Mouse (Mus musculus) spleen, adult 2 months (tissue): ENCODE measurements around the gene Calm3. TPM values are rescaled to one million over a fixed set of nuclear protein-coding genes. Genes with fewer than 3 reads are reported as not detected.
A peak's percentile ranks its signal among the peaks of the same experiment; 100 is the strongest.
"Not testable (repeated sequence)": the region's sequence is repeated elsewhere in the genome, so short reads cannot be mapped to it uniquely, and the experiment has no call there.

Experiments used
- DNase-seq, 2 experiments: peaks; one replicate each; pipeline versions ENCODE4 v3.0.0 to v3.0.0-alpha.2; 2012 to 2021; ENCODE audit warnings: low spot score in 2 of 2, low read depth in 1 of 2
- H3K27ac ChIP-seq: fragments of 200-500 bp; 2 replicates; pipeline ENCODE4 v1.5.1; 2012; ENCODE audit warnings: low read length, inconsistent platforms; ENCODE audit not compliant: insufficient read depth
- H3K27me3 ChIP-seq: fragments of 200-500 bp; 2 replicates; pipeline ENCODE4 v1.6.1; 2012; ENCODE audit warnings: mild to moderate bottlenecking, moderate library complexity, low read length, inconsistent platforms; ENCODE audit not compliant: control insufficient read depth, insufficient read depth
- H3K36me3 ChIP-seq: fragments of 200-500 bp; 2 replicates; pipeline ENCODE4 v1.6.1; 2012; ENCODE audit warnings: mild to moderate bottlenecking, low read length, inconsistent platforms; ENCODE audit not compliant: control insufficient read depth, insufficient read depth
- H3K4me1 ChIP-seq: fragments of 200-500 bp; 2 replicates; pipeline ENCODE4 v1.6.1; 2011; ENCODE audit warnings: inconsistent platforms; ENCODE audit not compliant: control insufficient read depth, insufficient read depth, insufficient read length
- H3K4me3 ChIP-seq: fragments of 200-500 bp; 2 replicates; pipeline ENCODE4 v1.5.1; 2011; ENCODE audit warnings: mild to moderate bottlenecking, inconsistent platforms; ENCODE audit not compliant: insufficient read depth, insufficient read length; ENCODE audit errors: extremely low read depth
- CTCF ChIP-seq: fragments of 200-500 bp; IDR thresholded peaks from 2 replicates; pipeline ENCODE4 v1.5.1; 2011; ENCODE audit warnings: mild to moderate bottlenecking, inconsistent platforms; ENCODE audit not compliant: insufficient read depth, insufficient read length, insufficient replicate concordance; ENCODE audit errors: extremely low read depth
- POLR2A ChIP-seq: fragments of 200-500 bp; IDR thresholded peaks from 2 replicates; pipeline ENCODE4 v1.6.1; 2011; ENCODE audit warnings: low read depth, low read length, inconsistent platforms
- WGBS: fragments of 180-500 bp; shearing (Covaris S2); methylation state at CpG from one replicate; pipeline ENCODE4 v1.1.7; 2018; 5-methylcytosine and 5-hydroxymethylcytosine counted together
- polyA plus RNA-seq: library from polyadenylated mRNA; depleted of rRNA; stranded (reverse); fragments of >200 nt; gene quantifications from 2 replicates; pipeline ENCODE4 v1.2.3, GENCODE M21; 2012

The Calm3 gene
- polyA plus RNA-seq, 1 experiment = 166 TPM

DNA sequence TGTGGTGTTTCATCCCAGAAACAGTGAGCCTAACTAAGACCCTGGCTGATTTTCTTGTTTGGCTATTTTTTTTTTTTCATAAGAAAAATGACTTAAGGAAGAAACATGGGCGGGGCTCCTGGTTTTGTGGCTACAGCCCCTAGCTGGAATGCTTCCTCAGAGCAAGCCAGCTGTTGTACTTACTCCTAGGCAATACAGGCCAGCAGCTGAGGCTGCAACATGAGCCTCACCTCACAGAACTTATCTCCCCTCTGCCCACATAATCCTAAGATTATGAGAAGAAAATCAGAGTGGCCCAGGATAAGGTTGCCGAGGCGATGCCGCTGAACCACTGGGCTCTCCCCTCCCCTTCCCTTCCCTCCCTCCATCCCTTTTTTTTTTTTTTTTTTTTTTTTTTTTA lies 31.8 kb upstream of the Calm3 start:
- H3K4me1 ChIP-seq = no peaks in the 10 kb centered on the region
- H3K27ac ChIP-seq = no peak overlapping the region
- no peak for TF ChIP-seq POLR2A
- no peak for DNase-seq
- 69% methylated on average over 4 of the region's 4 CpGs for WGBS
- no peak overlapping the region for H3K4me3 ChIP-seq
- no peaks in the 10 kb centered on the region for H3K36me3 ChIP-seq
- no peaks in the 10 kb centered on the region for H3K27me3 ChIP-seq

DNA sequence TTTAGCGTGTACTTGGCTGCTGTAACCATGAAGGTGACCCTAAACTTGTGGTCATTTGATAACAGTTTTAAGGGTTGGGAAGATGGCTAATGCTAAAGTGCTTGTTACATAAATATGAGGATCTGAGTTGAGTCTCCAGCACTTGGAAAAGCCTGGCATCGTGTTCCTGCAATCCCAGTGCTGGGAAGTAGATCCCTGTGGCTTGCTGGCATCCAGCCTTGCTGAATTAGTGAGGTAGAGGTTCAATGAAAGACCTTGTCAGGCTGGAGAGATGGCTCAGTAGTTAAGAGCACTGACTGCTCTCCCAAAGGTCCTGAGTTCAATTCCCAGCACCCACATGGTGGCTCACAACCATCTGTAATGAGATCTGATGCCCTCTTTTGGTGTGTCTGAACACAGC lies 29.9 kb upstream of the Calm3 start:
- not testable (repeated sequence) for H3K27ac ChIP-seq, H3K36me3 ChIP-seq, H3K4me3 ChIP-seq, H3K27me3 ChIP-seq, DNase-seq, H3K4me1 ChIP-seq
- 71% methylated on average over 2 of the region's 2 CpGs for WGBS

DNA sequence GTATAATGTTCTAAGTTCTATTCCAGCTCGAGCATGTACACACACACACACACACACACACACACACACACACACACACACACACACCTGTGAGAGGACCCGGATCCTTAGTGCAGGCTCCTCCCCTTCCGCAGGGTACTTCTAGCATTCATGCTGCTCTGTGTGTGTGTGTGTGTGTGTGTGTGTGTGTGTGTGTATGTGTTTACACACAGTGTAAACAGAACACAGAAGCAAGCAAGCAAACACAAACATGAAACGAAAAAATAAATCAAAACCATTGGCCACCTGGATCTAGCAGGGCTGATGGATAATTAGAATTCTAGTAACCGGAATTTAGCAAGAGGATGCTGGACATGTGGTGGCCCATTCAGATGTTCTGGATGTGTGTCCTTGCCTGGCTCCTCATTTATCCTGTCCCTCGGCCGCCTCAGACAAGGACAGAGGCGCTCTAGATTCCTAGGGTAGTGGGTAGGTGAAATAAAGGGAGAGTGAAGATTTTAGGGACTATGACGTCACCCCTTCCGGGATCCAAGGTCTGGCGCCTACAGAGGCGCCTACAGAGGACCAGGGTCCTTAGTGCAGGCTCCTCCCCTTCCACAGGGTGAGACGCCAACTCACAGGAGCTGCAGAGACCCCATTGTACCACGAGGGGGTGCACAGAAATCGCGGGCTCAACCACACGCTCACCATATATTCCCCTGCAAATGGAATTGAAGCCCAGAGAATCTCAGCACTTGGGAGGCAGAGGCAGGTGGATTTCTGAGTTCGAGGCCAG lies 27.1 kb upstream of the Calm3 start:
- Histone ChIP-seq H3K4me3 (no peak overlapping the region), H3K36me3 (no peaks in the 10 kb centered on the region), H3K4me1 (peaks cover 3% of the 10 kb centered on the region; the same call in 1 of the 2 replicates), H3K27me3 (peaks cover 5% of the 10 kb centered on the region), H3K27ac (no peak overlapping the region)
- TF ChIP-seq CTCF (peak; percentile 75; the same call in 1 of the 2 replicates), POLR2A (no peak)
- 22% methylated on average over 18 of the region's 18 CpGs for WGBS
- DNase-seq = peak; percentile 54 to 67

- H3K27me3 ChIP-seq = peaks cover 7% of the 10 kb centered on the region
- H3K27ac ChIP-seq = no peak overlapping the region
- peaks cover 3% of the 10 kb centered on the region; the same call in 1 of the 2 replicates for H3K4me1 ChIP-seq
- no peaks in the 10 kb centered on the region for H3K36me3 ChIP-seq
- WGBS = 17% methylated on average over 28 of the region's 29 CpGs
- H3K4me3 ChIP-seq = no peak overlapping the region; the same call in 1 of the 2 replicates
- TF ChIP-seq CTCF (peak; percentile 93), POLR2A (no peak)
- peak in 1 of 2 experiments; percentile 54 for DNase-seq
Measured at GRCm38 (mm10) chr7:16949908-16950841, 26.3 kb upstream of the Calm3 start.

- no peak overlapping the region for H3K27ac ChIP-seq
- H3K27me3 ChIP-seq = peaks cover 9% of the 10 kb centered on the region
- H3K36me3 ChIP-seq = no peaks in the 10 kb centered on the region
- peaks cover 7% of the 10 kb centered on the region for H3K4me1 ChIP-seq
- H3K4me3 ChIP-seq = no peak overlapping the region
- 80% methylated on average over 8 of the region's 8 CpGs for WGBS
- no peak for DNase-seq
- TF ChIP-seq POLR2A = no peak
Measured at GRCm38 (mm10) chr7:16948923-16949458, 25.1 kb upstream of the Calm3 start.

DNA sequence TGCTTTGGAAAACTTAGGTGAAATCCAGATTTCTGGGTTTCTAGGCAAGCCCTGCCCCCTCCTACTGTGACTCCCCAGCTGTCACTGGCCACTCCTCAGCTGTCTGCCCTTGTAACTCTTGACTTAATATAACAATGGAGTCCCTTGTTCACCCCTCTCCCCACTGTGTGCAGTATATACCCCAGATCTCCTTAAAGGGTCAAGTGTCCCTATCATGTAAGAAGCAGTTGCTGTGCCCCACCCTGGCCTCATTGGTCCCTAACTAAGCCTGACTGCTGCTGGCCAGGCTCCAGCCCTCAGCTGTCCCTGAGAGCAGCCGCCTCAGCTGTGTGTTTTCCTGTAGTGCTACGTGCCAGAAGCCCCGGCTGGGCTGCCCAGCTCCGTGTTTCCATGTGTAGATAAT lies 24.0 kb upstream of the Calm3 start:
- TF ChIP-seq POLR2A (no peak), CTCF (no peak)
- no peaks in the 10 kb centered on the region for H3K36me3 ChIP-seq
- 29% methylated on average over 4 of the region's 4 CpGs for WGBS
- DNase-seq = no peak
- no peak overlapping the region for H3K4me3 ChIP-seq
- H3K27ac ChIP-seq = no peak overlapping the region
- peaks cover 7% of the 10 kb centered on the region for H3K4me1 ChIP-seq
- H3K27me3 ChIP-seq = peaks cover 9% of the 10 kb centered on the region
